In the genomic region with DNA sequence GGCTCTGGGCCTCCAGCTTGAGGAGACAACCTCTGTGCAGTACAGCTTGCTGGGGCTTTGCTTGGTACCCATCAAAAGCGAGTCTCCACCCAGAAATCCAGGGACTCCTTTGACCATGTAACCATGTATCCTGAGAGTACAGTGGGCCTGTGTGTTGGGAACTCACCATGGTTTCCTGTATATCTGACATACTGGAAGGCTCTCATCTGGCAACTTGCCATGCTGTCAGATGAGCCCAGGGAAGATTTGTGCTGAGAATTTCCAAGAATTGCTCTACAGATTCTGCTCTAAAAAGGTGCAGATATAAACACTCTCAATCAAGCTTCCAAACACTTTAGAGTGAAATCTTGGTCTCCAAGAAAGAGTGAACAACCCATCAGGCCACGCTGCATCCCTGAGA, we compare ENCODE assay signal across 15 mouse cellular contexts. TPM values are rescaled to one million over a fixed set of nuclear protein-coding genes. Genes with fewer than 3 reads are reported as not detected.
"Had no signal": no experiment of that assay in that cellular context is flagged by ENCODE, and none has a peak within 500 bp of the region (broad histone marks: within the 10 kb centered on the region; RNA-seq: fewer than 3 reads in every experiment).

No protein-coding gene starts in this region.

- H3K9me3 ChIP-seq: limb, embryonic 10.5 days; liver, embryonic 15.5 days had no signal

- ATAC-seq: midbrain, embryonic 16.5 days had no signal

- DNase-seq: kidney, adult 18-20 months; lung, adult 2 months; lung, postnatal 10 days; retina, postnatal 1 day; right cerebral cortex, postnatal 25 days; thymus, postnatal 4 days had no signal

- H3K9ac ChIP-seq: liver, embryonic 15.5 days; midbrain, embryonic 12.5 days; neural tube, embryonic 13.5 days had no signal

- H3K4me2 ChIP-seq: liver, embryonic 11.5 days; liver, embryonic 15.5 days; midbrain, embryonic 12.5 days; neural tube, embryonic 13.5 days had no signal

- H3K4me3 ChIP-seq: left cerebral cortex, adult 2 months; limb, embryonic 10.5 days; liver, embryonic 15.5 days; midbrain, embryonic 12.5 days; neural tube, embryonic 13.5 days had no signal

- H3K4me1 ChIP-seq: limb, embryonic 10.5 days; liver, embryonic 15.5 days; midbrain, embryonic 12.5 days had no signal

- H3K27me3 ChIP-seq: liver, embryonic 15.5 days; midbrain, embryonic 12.5 days; neural tube, embryonic 13.5 days had no signal

- H3K27ac ChIP-seq: left cerebral cortex, adult 2 months; limb, embryonic 10.5 days; liver, embryonic 15.5 days; macrophage; midbrain, embryonic 12.5 days; neural tube, embryonic 13.5 days had no signal

- H3K36me3 ChIP-seq: limb, embryonic 10.5 days; liver, embryonic 15.5 days; midbrain, embryonic 12.5 days; neural tube, embryonic 13.5 days had no signal

RNA-seq across cellular contexts. Expression of gene Adgra1, which starts 56.7 kb away (rescaled TPM):
- total RNA-seq: megakaryocyte-erythroid progenitor cell, adult 5-6 weeks had no signal
- polyA plus RNA-seq: limb, embryonic 10.5 days; liver, embryonic 15.5 days; macrophage had no signal
